Mouse (Mus musculus) MEL (cell line): ENCODE measurements around the gene A730049H05Rik. TPM values are rescaled to one million over a fixed set of nuclear protein-coding genes. Genes with fewer than 3 reads are reported as not detected.

Experiments used
- DNase-seq: peaks from one replicate; pipeline ENCODE4 v3.0.0; 2011; ENCODE audit warnings: low read depth, low spot score
- H3K27ac ChIP-seq: 2 replicates; pipeline ENCODE4 v1.5.1; 2012; ENCODE audit warnings: low read depth, mild to moderate bottlenecking, control low read depth, low read length, moderate library complexity; ENCODE audit not compliant: control insufficient read depth
- H3K27me3 ChIP-seq, 2 experiments: fragments of 150-350 bp in 1 of 2; sonication (generic) in 1 of 2; 2 replicates each; pipeline ENCODE4 v1.6.1; 2012; ENCODE audit warnings: low read length in 2 of 2, mild to moderate bottlenecking in 2 of 2, improper control_type of control experiment in 1 of 2, moderate library complexity in 1 of 2; ENCODE audit not compliant: insufficient read depth in 2 of 2, control insufficient read depth in 1 of 2
- H3K36me3 ChIP-seq, 2 experiments: 2 replicates each; pipeline ENCODE4 v1.6.1; 2012 to 2014; ENCODE audit warnings: low read length in 2 of 2, improper control_type of control experiment in 1 of 2, inconsistent platforms in 1 of 2, mild to moderate bottlenecking in 1 of 2; ENCODE audit not compliant: insufficient read depth in 2 of 2, control insufficient read depth in 1 of 2
- H3K4me1 ChIP-seq, 2 experiments: fragments of 150-350 bp in 1 of 2; sonication (generic) in 1 of 2; 2 replicates each; pipeline ENCODE4 v1.6.1; 2012; ENCODE audit warnings: low read length in 2 of 2, improper control_type of control experiment in 1 of 2, mild to moderate bottlenecking in 1 of 2; ENCODE audit not compliant: insufficient read depth in 2 of 2, control insufficient read depth in 1 of 2
- H3K4me3 ChIP-seq, 2 experiments: fragments of 150-350 bp in 1 of 2; sonication (generic) in 1 of 2; 2 replicates each; pipeline ENCODE4 v1.5.1; 2012; ENCODE audit warnings: low read depth in 2 of 2, low read length in 2 of 2, mild to moderate bottlenecking in 2 of 2, moderate library complexity in 2 of 2, control low read depth in 1 of 2, improper control_type of control experiment in 1 of 2; ENCODE audit not compliant: control insufficient read depth in 1 of 2, insufficient read depth in 1 of 2
- H3K79me2 ChIP-seq: 2 replicates; pipeline ENCODE4 v1.6.1; 2012; ENCODE audit warnings: mild to moderate bottlenecking, low read length, moderate library complexity; ENCODE audit not compliant: control insufficient read depth, poor library complexity, insufficient read depth
- H3K9ac ChIP-seq: 2 replicates; pipeline ENCODE4 v1.6.1; 2012; ENCODE audit warnings: low read depth, mild to moderate bottlenecking, control low read depth, low read length, moderate library complexity; ENCODE audit not compliant: control insufficient read depth, poor library complexity, severe bottlenecking
- H3K9me3 ChIP-seq: fragments of 150-350 bp; sonication (generic); replicated peaks from 2 replicates; pipeline ENCODE4 v1.6.1; 2012; ENCODE audit warnings: mild to moderate bottlenecking, low read length, improper control_type of control experiment, moderate library complexity; ENCODE audit not compliant: insufficient read depth
- BHLHE40 ChIP-seq: IDR thresholded peaks from 2 replicates; pipeline ENCODE4 v1.6.1; 2012; ENCODE audit warnings: low read depth, mild to moderate bottlenecking, inconsistent platforms, low read length, improper control_type of control experiment, borderline replicate concordance
- ETS1 ChIP-seq: IDR thresholded peaks from 2 replicates; pipeline ENCODE4 v1.6.1; 2012; ENCODE audit warnings: low read depth, mild to moderate bottlenecking, inconsistent platforms, low read length, improper control_type of control experiment, moderate library complexity
- GATA1 ChIP-seq: IDR thresholded peaks from 2 replicates; pipeline ENCODE4 v1.6.1; 2011; ENCODE audit warnings: low read depth, low read length, improper control_type of control experiment
- JUND ChIP-seq: IDR thresholded peaks from 2 replicates; pipeline ENCODE4 v1.6.1; 2011; ENCODE audit warnings: low read depth, mild to moderate bottlenecking, improper control_type of control experiment, low read length
- KAT2A ChIP-seq: conservative IDR thresholded peaks from 2 replicates; pipeline ENCODE4 v1.6.1; 2012; ENCODE audit warnings: low read depth, low read length, improper control_type of control experiment, inconsistent platforms
- MYB ChIP-seq: IDR thresholded peaks from 2 replicates; pipeline ENCODE4 v1.6.1; 2011; ENCODE audit warnings: mild to moderate bottlenecking, low read depth, low read length, improper control_type of control experiment
- MYC ChIP-seq: IDR thresholded peaks from 2 replicates; pipeline ENCODE4 v1.6.1; 2011; ENCODE audit warnings: low read depth, mild to moderate bottlenecking, low read length, improper control_type of control experiment, moderate library complexity
- NRF1 ChIP-seq: IDR thresholded peaks from 2 replicates; pipeline ENCODE4 v1.6.1; 2014; ENCODE audit warnings: low read depth, mild to moderate bottlenecking, inconsistent platforms, low read length, improper control_type of control experiment, moderate library complexity; ENCODE audit not compliant: poor library complexity, insufficient read depth, severe bottlenecking
- POLR2A ChIP-seq, 2 experiments: IDR thresholded peaks; 2 replicates each; pipeline ENCODE4 v1.6.1; 2011 to 2012; ENCODE audit warnings: low read length in 2 of 2, mild to moderate bottlenecking in 2 of 2, control low read depth in 1 of 2, improper control_type of control experiment in 1 of 2, low read depth in 1 of 2, moderate library complexity in 1 of 2; ENCODE audit not compliant: control insufficient read depth in 1 of 2, insufficient read depth in 1 of 2, poor library complexity in 1 of 2
- POLR2AphosphoS2 ChIP-seq: IDR thresholded peaks from 2 replicates; pipeline ENCODE4 v1.6.1; 2011; ENCODE audit warnings: low read length, improper control_type of control experiment
- RAD21 ChIP-seq: IDR thresholded peaks from 2 replicates; pipeline ENCODE4 v1.6.1; 2011; ENCODE audit warnings: mild to moderate bottlenecking, low read depth, low read length, improper control_type of control experiment
- TBP ChIP-seq: IDR thresholded peaks from 2 replicates; pipeline ENCODE4 v1.8.0; 2011; ENCODE audit warnings: low read depth, low read length, improper control_type of control experiment
- TCF12 ChIP-seq: IDR thresholded peaks from 2 replicates; pipeline ENCODE4 v1.6.1; 2014; ENCODE audit warnings: low read depth, mild to moderate bottlenecking, inconsistent platforms, low read length, improper control_type of control experiment, moderate library complexity
- UBTF ChIP-seq: IDR thresholded peaks from 2 replicates; pipeline ENCODE4 v1.6.1; 2012; ENCODE audit warnings: low read depth, mild to moderate bottlenecking, inconsistent platforms, low read length, improper control_type of control experiment, moderate library complexity, borderline replicate concordance; ENCODE audit not compliant: insufficient read depth
- USF1 ChIP-seq: IDR thresholded peaks from 2 replicates; pipeline ENCODE4 v1.6.1; 2014; ENCODE audit warnings: low read depth, mild to moderate bottlenecking, inconsistent platforms, low read length, improper control_type of control experiment, moderate library complexity
- ZKSCAN1 ChIP-seq: IDR thresholded peaks from 2 replicates; pipeline ENCODE4 v1.6.1; 2012; ENCODE audit warnings: low read depth, mild to moderate bottlenecking, inconsistent platforms, low read length, improper control_type of control experiment, moderate library complexity
- polyA plus RNA-seq, 2 experiments: library from polyadenylated mRNA; stranded (reverse) in 1 of 2; unstranded in 1 of 2; fragments of >175 nt in 1 of 2; fragments of >200 nt in 1 of 2; gene quantifications; 2 replicates each; pipeline versions ENCODE4 v1.2.1 to v1.2.4; 2012; ENCODE audit warnings: low replicate concordance in 2 of 2, low read depth in 1 of 2; ENCODE audit not compliant: insufficient read length in 2 of 2, insufficient read depth in 1 of 2, missing spikeins in 1 of 2
- total RNA-seq: library from RNA; depleted of rRNA; stranded (reverse); fragments of 300-350 nt; gene quantifications from 2 replicates; pipeline ENCODE4 v1.2.3, GENCODE M21; 2012

Gene A730049H05Rik
- total and polyA plus RNA-seq, 3 experiments = not detected

GRCm38 (mm10) chr6:92801462-92801861, 14.8 kb upstream of the A730049H05Rik start:
- H3K27me3 ChIP-seq = no peaks in the 10 kb centered on the region
- no peak overlapping the region for H3K27ac ChIP-seq
- TF ChIP-seq ZKSCAN1 (no peak), MYC (no peak), ETS1 (no peak), UBTF (no peak), JUND (no peak), BHLHE40 (no peak), TCF12 (no peak), USF1 (no peak)
- no peak for DNase-seq
- H3K36me3 ChIP-seq = no peaks in the 10 kb centered on the region
- no peaks in the 10 kb centered on the region for H3K79me2 ChIP-seq
- H3K9me3 ChIP-seq = no peaks in the 10 kb centered on the region
- no peaks in the 10 kb centered on the region for H3K4me1 ChIP-seq
- H3K4me3 ChIP-seq = no peak overlapping the region
- H3K9ac ChIP-seq = no peak overlapping the region

DNA sequence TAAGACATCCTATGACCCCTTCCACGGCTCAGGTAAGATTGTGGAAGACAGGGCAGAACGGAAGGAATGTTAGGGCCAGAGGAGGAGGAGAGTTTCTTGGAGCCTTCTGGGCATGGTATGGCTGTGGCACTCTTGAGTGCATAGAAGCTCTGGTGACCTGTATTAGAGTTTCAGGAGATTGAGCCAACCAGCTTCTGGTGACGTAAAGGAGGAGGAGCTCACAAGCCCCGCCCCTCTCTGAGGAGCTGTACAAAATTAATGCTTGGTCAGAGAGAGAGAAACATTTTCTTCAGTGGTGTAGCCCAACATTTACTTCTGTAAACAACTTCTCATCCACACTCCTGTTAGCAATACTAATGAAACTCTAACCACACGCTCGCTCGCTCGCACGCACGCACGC, 13.9 kb upstream of the A730049H05Rik start:
- Histone ChIP-seq H3K27me3 (no peaks in the 10 kb centered on the region), H3K27ac (no peak overlapping the region), H3K9ac (no peak overlapping the region), H3K4me1 (no peaks in the 10 kb centered on the region), H3K9me3 (no peaks in the 10 kb centered on the region), H3K4me3 (no peak overlapping the region), H3K36me3 (no peaks in the 10 kb centered on the region), H3K79me2 (no peaks in the 10 kb centered on the region)
- DNase-seq = no peak
- TF ChIP-seq GATA1 (no peak), POLR2A (IDR thresholded peaks at IDR 0.05; ENCODE audit: control insufficient read depth in 1 of 2, insufficient read depth in 1 of 2, low read depth in 1 of 2, low read length in 2 of 2, poor library complexity in 1 of 2) (no peak), TBP (no peak), KAT2A (no peak), MYB (no peak), UBTF (no peak), NRF1 (no peak), BHLHE40 (no peak), POLR2AphosphoS2 (no peak), RAD21 (no peak), TCF12 (no peak)
